Mouse (Mus musculus): ENCODE measurements around the gene 4930539E08Rik. TPM values are rescaled to one million over a fixed set of nuclear protein-coding genes. Genes with fewer than 3 reads are reported as not detected.

4930539E08Rik gene
- total RNA-seq, 2 experiments from 2014 or later = not detected

- peak; percentile 92 to 93 for DNase-seq
Observed at GRCm38 (mm10) chr17:28930392-28931074, 15.4 kb upstream of the 4930539E08Rik start.

- no peak for DNase-seq
Observed at GRCm38 (mm10) chr17:28929369-28929768, 14.2 kb upstream of the 4930539E08Rik start.

- no peak for DNase-seq
Observed at GRCm38 (mm10) chr17:28928004-28928403, 12.9 kb upstream of the 4930539E08Rik start.

GRCm38 (mm10) chr17:28926866-28927635, 11.9 kb upstream of the 4930539E08Rik start:
- peak; percentile 59 to 73 for DNase-seq

- peak; percentile 76 to 82 for DNase-seq
Observed at GRCm38 (mm10) chr17:28926380-28926779, 11.3 kb upstream of the 4930539E08Rik start.

GRCm38 (mm10) chr17:28924957-28925595, 10.0 kb upstream of the 4930539E08Rik start:
- peak; percentile 27 to 32 for DNase-seq

- no peak for DNase-seq
Observed at GRCm38 (mm10) chr17:28922096-28922495, 7.0 kb upstream of the 4930539E08Rik start.

GRCm38 (mm10) chr17:28921086-28921485, 6.0 kb upstream of the 4930539E08Rik start:
- DNase-seq = peak; percentile 38 to 48

- DNase-seq = no peak
Observed at GRCm38 (mm10) chr17:28916520-28916919, 1.4 kb upstream of the 4930539E08Rik start.

- peak; percentile 45 to 50 for DNase-seq
Observed at GRCm38 (mm10) chr17:28913940-28914339, 1.2 kb downstream of the 4930539E08Rik start.

- DNase-seq = peak; percentile 54 to 70
Observed at GRCm38 (mm10) chr17:28913200-28913599, 1.9 kb downstream of the 4930539E08Rik start.

- no peak for DNase-seq
Observed at GRCm38 (mm10) chr17:28910139-28910538, 5.0 kb downstream of the 4930539E08Rik start.

- peak; percentile 66 to 75 for DNase-seq
Observed at GRCm38 (mm10) chr17:28909252-28909941, 5.7 kb downstream of the 4930539E08Rik start.

- DNase-seq = no peak
Observed at GRCm38 (mm10) chr17:28907959-28908358, 7.2 kb downstream of the 4930539E08Rik start.

GRCm38 (mm10) chr17:28905377-28905916, 9.7 kb downstream of the 4930539E08Rik start:
- DNase-seq = no peak

- DNase-seq = peak; percentile 75 to 77
Observed at GRCm38 (mm10) chr17:28904546-28905376, 10.4 kb downstream of the 4930539E08Rik start.

GRCm38 (mm10) chr17:28901559-28901958, 13.6 kb downstream of the 4930539E08Rik start:
- DNase-seq = no peak

- no peak for DNase-seq
Observed at GRCm38 (mm10) chr17:28899427-28899826, 15.7 kb downstream of the 4930539E08Rik start.

- DNase-seq = no peak
Observed at GRCm38 (mm10) chr17:28898249-28898648, 16.9 kb downstream of the 4930539E08Rik start.

- no peak for DNase-seq
Observed at GRCm38 (mm10) chr17:28897817-28898216, 17.3 kb downstream of the 4930539E08Rik start.

Data from adrenal gland, postnatal 36 days (tissue).